Mouse (Mus musculus): ENCODE data around the gene 1700016C15Rik.

Gene 1700016C15Rik

DNA sequence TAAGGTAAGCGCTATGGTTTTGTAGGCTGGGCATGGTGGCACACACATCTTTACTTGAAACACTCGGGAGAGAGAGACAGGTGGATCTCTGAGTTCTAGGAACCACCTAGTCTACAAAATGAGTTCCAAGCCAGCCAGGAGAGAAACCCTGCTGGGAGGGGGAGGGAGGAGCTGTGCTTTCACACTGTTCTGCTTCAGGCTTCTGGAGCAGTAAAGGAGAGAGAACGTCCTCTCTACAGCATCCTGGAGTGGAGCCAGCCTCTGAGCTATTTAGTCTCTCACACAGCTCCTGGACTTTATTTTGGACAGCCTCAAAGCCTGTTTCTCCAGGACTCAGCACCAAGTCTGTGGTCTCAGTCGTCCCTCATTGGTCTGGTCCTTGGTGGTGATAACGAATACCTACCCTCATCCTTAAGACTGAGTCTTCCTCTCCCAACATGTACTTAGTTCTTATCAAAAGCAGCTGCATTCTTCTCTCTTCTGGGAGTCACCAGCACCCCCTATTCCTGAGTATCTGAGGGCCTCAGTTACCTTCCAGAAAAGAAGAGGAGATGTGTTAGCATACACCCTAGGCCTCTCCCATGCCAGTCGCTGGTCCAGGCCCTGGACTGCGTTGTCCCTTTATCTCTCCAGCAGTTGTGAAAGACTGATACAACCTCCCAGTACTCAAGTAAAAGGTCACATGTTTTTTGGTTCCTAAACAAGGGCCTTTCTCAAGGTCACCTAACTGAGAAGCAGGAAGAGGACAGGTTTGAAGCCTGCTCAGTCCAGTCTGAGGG, 12.4 kb upstream of the 1700016C15Rik start:
- no peak for DNase-seq (ENCODE audit: low spot score)

DNA sequence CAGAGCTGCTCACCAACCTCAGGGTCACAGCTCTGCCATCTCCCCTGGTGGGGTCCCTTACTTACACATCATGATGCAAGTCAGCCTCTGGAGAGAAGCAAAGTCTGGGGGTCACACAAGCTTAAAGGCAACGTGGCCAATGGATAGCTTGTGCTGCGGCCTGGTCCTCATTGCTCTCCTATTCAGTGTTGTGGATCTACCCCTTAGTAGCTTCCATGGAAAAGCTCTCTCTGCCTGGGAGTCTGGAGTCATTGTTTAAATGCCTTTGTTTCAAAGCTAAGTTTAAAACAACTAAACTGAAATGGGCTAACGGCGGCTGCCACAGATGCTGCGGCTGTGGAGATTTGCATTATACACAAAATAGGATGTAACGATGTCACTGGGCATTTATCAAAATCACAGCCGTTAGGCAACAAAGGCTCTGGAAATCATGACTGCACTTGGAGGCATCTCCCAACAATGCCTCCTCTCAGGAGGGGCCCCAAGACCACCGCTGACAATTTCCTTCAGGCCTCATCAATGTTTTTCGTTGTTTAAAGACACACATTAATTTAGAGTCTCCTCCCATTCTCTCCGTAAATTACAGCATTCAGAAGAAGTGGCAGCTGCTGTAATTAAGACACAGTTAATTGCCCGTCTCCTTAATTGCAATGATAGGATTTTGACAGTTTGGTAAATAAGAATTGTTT, 11.1 kb upstream of the 1700016C15Rik start:
- peak; percentile 74 for DNase-seq (ENCODE audit: low spot score)

DNA sequence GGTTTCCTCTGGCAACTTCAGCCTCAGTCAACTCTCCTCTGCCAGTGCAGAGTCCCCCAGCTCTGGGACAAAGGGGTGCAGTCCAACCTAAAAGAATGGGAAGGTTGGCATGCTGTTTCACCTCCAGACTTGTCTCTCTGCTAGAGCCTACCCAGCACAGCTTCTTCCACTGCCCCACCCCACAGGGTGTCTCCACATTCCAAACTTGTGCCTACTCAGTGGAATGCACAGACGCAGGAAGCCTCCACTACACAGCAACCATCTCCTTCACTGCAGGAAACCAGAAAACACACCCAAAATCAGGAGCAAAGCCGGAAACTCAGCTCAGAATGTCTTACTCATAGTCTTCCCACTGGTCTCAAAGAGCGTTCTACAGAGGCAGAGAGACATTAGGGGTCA, 10.6 kb upstream of the 1700016C15Rik start:
- DNase-seq (ENCODE audit: low spot score) = no peak

DNA sequence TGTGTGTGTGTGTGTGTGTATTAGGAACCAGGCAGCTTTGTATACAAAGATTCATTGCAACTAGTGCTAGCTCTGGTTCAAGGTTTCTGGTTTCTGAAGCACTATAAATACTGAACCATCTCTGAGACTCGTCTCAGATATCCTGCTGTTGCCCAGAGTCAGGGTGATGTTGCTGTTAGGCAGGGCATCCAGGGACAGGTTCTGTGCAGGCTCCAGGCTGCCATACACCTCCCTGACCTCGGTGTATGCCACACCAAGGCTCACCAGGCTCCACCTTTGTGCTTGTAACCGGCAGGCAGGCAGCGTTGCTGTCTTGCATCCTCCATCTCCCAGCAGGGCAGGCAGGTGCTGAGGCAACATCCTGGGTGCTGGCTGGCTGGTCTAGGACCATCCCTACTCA, 5.8 kb upstream of the 1700016C15Rik start:
- no peak for DNase-seq (ENCODE audit: low spot score)

DNA sequence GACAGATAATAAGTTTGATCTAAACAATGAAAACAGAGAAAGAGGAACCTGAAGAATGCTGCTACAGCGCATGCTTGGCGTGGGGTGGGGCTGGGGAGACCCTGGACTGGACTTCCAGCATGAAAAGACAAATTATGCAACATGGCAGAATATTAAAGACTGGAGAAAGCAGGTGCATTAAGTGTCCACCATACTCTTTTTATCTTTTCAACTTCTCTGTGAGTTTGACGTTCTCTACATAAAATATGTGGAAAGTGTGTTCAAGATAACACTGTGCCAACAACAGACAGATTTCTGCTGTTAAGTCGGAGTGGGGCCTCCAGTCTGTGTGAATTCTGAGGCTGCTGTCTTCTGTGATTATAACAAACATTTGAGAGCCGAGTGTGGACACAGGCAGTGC, 2.7 kb upstream of the 1700016C15Rik start:
- DNase-seq (ENCODE audit: low spot score) = no peak

DNA sequence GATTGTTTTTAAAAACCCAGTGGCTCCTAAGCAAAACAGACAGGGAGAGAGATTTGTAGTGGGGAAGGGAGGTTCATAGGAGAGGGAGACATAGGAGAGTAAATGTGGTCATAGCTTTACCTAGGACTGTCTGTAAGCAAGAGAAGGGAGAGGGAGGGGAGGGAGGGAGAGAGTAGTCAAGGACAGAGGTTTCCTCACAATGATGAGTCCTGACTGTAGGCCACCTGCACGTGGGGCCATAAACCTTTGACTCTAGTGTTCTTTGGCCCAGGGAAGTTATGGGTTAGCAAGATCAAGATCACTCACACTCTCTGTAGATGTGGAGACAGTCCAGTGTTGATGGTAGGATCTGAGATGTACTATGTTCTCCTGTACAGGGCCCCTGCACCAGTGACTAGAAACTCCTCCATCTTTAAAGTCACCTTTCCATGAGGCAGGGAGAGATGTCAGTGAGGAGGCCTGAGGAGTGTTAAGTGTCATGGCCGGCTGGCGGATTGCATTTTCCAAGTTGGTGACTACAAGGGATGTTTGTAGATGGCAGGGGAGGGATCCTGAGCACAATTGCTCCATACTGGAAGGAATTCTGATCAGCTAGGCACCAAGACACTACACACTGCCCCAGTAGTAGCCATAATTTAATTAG, 1.6 kb upstream of the 1700016C15Rik start:
- DNase-seq (ENCODE audit: low spot score) = no peak

DNA sequence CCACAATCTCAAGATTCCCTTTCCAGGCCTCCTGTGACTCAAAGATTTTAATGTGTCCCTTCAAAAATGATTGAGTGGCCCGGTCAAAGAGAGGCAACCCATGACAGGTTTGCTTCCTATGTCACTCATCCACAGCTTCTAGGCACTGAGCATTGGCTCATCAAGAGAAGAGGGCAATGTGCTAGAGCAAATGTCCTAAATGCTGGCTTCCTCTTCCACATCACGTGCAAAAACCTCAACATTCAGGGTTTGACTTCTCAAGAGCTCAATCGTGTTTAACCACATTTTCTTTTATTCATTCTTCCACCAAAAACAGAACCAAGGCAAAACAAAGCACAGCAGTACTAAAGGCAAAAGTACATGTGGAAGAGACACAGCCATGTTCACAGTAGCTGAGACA, 2.4 kb downstream of the 1700016C15Rik start:
- DNase-seq (ENCODE audit: low spot score) = no peak

DNA sequence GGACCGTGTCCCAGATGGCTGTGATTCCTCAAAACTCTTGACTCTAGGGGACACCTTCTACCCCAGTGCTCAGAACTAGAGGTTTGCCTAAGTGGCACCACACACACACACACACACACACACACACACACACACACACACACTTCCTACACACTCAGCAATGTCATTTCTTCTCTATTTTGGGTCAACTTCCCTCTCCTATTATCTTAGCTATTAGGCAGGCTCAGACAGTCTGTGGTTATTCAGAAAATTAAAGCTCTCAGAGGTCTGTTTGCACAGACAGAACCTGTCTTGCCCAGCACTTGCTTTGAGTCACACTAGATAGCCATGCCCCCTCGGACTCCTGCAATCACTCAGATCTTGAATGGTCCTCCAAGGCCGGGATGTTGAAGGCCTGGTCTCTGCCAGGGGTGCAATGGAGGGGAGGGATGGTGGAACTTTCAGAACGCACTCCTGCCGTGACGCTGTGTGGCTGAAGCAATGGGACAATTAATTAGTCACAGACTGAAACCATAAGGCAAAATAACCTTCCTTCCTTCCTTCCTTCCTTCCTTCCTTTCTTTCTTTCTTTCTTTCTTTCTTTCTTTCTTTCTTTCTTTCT, 8.0 kb downstream of the 1700016C15Rik start:
- no peak for DNase-seq (ENCODE audit: low spot score)

DNA sequence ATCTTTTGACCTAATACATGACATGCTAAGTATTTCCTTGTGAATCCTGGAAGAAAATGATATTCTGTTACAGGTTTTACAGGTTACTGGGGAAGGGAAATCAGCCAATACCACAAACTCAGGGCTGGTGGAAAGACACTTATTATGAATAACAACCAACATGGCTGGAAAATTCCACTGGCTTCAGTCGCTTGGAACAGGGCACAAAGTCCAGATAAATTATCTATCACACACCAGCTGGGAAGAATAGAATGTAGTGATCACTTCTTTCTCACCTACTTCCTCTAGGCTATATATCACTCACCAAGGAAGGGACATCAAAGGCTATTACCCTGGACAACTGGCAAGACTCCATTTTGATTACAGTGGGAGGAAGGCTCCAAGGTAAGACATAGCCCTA, 11.1 kb downstream of the 1700016C15Rik start:
- DNase-seq (ENCODE audit: low spot score) = no peak

DNA sequence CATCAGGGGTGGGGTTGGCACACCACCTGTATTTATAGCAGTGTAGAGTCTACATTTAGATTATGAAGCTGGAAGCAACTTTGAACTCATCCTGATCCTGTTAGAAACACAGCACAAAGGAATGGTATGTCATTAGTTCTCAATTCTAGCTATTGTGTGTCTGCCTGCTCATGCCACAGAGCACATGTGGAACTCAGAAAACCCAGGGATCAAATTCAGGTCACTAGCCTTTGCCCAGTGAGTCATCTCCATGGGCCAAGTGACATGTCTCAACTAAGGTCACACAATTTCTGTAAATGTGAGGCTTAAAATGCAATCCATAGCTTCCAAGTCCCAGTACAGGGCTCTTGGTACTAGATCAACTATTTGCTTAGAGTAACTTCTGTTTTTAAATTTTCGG, 12.5 kb downstream of the 1700016C15Rik start:
- no peak for DNase-seq (ENCODE audit: low spot score)

DNA sequence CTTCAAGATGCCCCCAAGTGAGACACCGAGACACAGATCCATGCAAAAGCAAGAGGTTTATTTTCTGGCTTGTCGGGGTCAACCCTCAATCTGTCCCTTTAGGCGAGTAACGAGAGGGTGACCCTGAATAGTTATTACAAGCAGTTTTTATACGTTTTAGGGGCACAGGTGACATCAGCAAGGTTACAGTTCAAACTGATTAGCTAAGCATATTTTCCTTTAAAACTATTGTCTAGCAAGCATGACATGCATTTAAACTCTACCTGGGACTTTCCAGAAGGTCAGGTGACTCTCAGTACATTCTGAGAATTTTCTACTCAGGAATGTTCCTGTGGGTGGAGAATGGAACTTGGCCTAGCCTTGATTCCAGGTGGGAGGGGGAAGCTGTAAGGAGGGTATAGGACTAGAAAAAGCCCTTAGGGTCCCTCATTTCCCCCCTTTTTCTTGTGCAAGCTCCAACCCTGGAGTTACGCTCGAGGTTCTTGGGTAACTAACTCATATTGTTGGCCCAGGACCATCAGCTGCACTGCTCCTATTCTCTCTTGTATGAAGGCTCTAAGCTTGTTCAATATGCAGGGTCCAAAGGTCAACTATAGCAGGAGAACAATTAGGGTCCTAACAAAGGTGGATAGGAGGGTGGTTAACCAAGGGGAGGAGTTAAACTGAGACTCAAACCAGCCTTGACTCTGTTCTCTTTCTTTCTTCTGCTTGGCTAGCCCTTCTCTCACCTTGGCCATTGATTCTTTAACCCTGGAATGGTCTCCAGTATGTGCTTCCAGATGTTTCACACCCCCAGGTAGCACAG, 15.1 kb downstream of the 1700016C15Rik start:
- no peak for DNase-seq (ENCODE audit: low spot score)

DNA sequence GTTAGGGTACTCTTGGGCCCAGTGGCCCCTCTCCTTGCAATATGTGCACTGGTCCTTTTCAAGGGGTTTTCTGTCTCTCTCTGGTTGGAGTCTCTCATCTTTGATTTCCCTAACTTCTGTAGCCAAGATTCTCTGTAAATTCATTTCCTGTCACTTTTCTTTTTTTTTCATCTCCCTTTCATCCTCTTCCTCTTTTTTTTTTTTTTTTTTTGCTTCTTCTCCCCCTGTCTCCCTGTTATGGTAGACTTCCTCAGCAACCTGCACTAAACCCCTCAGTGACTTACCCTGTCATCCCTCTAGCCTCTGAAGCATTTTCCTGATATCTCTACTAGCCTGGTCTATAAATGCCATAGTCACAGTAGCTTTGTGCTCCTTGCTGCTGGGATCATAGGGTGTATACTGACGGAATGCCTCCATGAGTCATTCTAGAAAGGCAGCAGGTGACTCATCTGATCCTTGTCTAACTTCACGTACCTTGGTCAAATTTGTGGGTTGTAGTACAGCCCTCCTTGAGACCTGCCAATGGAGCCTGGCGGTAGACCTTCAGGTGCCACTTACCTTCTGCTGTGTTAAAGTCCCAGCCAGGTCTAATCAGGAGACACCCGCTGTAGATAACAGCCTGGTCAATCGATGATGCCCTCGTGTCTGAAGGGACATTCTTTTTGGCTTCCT, 18.4 kb downstream of the 1700016C15Rik start:
- DNase-seq (ENCODE audit: low spot score) = no peak

DNA sequence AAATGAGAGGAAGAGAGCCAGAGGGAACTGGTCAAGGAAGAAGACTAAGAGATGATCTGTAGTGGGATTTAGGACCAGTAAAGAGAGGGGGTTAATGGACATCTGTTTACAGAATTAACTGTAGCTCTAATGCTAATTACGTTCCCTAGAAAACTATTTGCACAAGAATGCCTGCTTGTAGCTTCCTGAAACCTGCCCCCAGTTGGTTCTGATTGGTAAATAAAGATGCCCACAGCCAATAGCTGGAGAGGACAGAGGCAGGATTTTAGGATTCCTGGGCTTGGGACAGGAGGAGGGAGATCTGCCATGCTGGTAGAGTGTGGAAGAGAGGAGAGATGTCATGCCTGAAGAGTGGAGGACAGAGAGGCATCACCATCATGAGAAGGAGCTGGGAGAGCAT, 23.9 kb downstream of the 1700016C15Rik start:
- no peak for DNase-seq (ENCODE audit: low spot score)

DNA sequence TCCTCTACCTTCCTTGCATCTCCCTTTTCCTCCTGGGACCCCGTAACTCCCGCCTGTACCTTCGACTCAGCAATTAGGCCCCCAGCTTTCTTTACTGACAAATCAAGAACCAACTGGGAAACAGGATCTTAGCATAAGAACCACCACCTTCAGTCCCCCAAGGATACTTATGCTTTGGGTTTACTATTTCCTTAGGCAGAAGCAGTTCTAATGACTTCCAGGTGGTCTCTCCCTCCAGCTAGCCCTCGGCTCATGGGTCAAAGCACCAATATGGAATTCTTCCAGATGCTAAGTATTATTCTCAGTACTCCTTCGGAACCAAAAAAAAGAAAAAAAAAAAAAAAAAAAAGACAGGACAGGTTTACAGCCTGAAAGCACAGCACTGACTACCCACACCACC, 27.6 kb downstream of the 1700016C15Rik start:
- no peak for DNase-seq (ENCODE audit: low spot score)

DNA sequence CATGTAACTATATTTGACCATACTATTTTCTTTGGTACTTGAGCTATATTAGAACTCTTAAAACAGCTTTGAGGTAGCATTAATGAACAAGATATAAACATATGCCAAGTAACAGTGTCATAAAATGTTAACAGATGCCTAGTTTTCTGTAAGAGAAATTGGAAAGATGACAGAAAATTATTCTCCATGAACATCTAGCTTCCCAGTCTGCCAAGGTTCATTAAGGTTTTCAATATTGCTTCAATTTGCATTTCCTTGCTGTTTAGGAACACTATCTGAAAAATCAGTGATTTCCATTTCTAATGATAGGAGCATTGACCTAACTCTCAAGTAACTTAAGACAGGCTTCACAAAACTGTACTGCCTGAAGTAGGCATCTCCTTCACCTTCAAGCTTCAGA, 39.3 kb downstream of the 1700016C15Rik start:
- no peak for DNase-seq (ENCODE audit: low spot score)

DNA sequence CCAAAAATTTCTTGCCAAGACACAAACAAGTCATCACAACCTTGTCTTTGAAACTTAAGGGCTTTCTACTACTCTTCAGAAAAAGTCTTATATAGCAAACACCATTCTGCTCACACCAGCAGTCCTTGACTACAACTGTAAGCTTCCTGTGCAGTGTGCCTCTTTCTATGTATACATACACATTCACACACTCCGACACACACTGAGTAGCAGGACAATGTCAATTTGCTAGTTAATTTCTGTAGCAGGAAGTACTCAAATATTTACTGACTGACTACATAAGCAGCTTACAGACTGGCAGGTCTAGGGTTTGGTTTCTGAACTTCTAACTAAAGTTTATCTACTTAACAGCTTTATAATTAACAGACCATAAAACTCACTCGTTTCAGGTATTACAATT, 47.8 kb downstream of the 1700016C15Rik start:
- no peak for DNase-seq (ENCODE audit: low spot score)

DNA sequence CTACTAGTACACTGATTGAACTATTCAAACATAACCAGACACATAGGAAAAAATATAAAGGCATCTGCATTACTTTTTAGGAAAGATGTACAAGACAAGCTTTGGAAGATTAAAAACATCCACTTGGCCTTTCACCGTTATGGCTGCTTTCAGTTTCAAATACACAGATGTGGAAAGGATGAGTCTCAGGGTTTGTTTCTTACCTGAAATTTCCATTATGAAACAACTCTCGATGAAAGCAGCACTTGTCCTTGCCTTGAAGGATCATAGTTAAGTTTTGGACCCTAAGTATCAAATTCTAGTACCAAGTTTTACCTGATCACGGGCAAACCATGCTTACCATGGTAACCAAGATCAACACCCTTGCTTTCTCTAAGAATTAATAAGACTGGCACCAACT, 63.2 kb downstream of the 1700016C15Rik start:
- no peak for DNase-seq (ENCODE audit: low spot score)

DNA sequence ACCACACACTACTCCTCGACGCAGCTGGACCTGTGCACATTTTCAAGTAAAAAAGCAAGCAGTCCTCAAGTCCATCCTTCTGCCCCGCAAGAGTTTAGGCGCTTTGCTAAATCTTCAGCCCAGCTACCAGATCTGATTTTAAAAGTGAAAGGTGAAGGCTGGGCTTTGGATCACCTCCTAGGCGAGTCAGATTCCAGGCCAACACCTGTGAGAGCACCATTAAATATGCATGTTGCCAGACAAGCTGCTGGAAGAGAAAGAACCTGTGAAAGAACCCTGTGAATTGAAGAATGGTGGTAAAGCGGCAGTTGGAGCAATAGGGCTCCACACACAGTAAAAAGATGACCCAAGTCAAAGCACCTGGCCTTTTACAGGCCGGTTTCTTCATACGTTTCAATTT, 65.3 kb downstream of the 1700016C15Rik start:
- DNase-seq (ENCODE audit: low spot score) = peak; percentile 14

DNA sequence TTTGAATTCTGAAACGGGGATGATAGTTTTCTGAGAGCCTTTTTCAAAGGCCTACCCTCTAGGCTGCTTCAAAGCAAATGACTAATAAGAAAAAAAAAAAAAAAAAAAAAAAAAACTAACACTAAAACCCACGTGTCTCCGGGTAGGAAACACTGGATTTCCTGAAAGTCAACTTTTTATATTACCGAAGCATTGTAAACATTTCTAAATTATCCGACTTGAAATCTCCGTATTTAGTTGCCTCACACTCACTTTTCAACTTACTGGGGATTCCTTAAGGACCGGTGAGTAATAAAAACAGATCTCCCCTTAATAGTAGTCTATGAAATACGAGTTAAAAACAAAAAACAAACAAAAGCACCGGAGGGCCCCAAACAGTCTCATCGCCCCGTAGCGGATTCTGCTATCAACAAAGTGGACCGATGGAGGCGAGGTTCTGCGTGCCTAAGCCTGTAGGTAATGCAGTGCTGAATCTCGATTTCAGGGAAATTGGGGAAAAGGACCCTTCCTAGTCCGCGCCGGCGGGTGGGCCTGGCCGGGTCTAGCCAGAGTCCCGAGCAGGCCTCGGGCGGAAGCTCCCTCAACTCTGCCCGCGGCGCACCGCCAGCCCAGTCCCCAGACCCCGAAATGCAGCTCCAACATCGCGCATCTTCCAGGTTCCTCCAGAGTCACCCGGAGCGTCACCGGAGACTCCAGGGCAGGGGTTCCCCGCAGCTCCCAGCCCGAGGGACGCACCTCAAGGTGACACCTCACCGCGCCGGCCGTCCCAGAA, 66.0 kb downstream of the 1700016C15Rik start:
- peak; percentile 64 for DNase-seq (ENCODE audit: low spot score)

DNA sequence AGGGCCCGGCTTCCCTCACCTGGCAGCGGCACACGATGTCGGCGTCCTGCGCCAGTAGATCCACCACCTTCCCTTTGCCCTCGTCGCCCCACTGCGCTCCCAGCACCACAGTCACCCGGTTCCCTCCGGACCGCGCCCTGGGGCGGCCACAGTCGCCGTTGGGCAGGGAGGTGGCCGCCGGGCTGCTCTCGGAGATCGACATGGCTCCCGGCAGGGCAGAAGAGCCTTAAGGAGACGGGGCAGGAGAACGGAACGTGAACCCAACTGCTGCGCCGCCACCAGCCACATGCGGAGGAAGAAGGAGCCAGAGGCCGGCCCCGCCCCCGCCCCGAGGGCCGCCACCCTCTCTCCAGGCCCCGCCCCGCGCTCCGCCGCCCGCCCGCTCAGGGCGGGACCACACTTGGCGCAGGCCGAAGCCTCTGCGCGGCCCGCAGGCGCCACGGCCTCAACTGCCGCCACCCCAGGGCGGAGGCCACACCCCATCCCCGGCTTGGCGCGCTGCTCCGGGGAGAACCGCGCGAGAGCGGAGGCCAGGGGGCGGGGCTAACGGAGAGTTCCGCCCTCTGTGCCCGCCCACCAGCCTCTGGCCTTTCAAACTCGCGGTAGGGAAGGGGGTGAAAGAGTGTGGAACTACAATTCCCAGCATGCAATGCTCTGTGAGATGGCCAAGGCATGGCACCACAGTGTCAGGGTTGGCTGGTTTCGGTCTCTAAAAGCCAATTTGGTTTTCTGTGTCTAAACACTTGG, 66.8 kb downstream of the 1700016C15Rik start, which contains the start of gene Adss:
Adss (minus strand) TSS at position 319 of the 747 bp plus-strand sequence.
- DNase-seq (ENCODE audit: low spot score) = peak; percentile 99
